Mouse (Mus musculus) layer of hippocampus, adult 6 months (tissue): ENCODE measurements around the gene Ift46. TPM values are rescaled to one million over a fixed set of nuclear protein-coding genes. Genes with fewer than 3 reads are reported as not detected.

Source experiments
- long read RNA-seq, 2 experiments: library from polyadenylated mRNA; unstranded; transcript quantifications; one replicate each; pipeline ENCODE4 v2.0.0; 2019 to 2020
- polyA plus RNA-seq: library from polyadenylated mRNA; unstranded; fragments of <200 nt; fragmentation: Nextera tagmentation; gene quantifications from 2 replicates; pipeline ENCODE4 v1.2.3, GENCODE M21; 2021

Ift46 gene
- 60.9 and 65.4 TPM in 2 replicates for polyA plus RNA-seq
- long read RNA-seq, experiment 1, full-length matches to known transcripts = 42 of 47 reads
- long read RNA-seq, experiment 1, partial matches to known transcripts = 4 of 47 reads
- long read RNA-seq, experiment 1, other reads (novel, unspliced or antisense) = 1 of 47 reads
- long read RNA-seq, experiment 2, full-length matches to known transcripts = 119 of 136 reads
- long read RNA-seq, experiment 2, partial matches to known transcripts = 5 of 136 reads
- long read RNA-seq, experiment 2, other reads (novel, unspliced or antisense) = 12 of 136 reads

DNA sequence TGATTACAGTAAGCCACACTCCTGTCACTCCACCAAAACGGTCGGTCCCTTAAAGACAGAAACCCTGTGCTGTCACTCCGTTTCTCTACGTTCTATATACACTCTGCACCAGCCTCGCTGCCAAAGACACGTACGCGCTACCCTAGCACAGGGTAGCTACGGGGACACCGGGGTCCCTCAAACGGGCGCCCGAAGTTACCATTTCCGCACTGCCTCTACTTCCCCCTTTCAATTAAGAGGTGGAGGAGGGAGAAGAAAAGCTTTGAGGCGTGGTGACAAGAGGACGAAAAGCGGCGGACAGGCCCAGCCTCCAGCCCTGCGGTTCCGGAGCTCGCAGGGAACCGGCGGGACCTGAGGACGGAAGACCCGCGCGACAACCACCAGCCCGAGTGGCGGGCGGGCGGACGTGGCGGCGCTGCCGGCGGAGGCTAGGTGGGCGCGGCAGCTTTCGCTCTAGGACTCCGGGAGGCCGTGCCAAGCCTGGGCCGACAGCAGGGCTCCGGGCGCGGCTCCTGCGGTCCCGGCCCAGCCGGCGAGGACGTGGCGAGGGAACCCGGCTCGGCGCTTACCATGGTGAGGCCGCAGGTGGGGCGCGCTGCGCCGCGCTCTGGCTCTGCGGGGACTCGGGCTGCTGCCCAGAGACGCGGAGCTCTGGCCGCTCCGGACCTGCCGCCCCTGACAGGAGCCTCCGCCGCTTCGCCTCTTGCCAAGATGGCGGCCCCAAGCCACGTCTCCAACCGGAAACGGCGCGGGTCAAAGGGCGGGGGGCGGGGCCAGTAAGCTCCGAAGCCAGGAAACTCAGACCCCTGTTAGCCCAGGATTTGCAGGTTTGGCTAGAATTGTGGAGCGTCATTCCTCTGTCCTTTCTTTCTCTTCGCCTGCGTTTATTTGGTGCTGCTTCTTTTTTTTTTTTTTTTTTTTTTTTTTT is at the start of gene Ift46, which contains the start of gene Arcn1:
Gene Ift46 (plus strand): TSS at position 808 of the 928 bp plus-strand sequence.
Gene Arcn1 (minus strand): TSS at position 745 of the 928 bp plus-strand sequence.

GRCm38 (mm10) chr9:44734524-44735494 is 32.9 kb upstream of the Ift46 start, which contains the start of gene Phldb1:
TSS of gene Phldb1 (minus strand) at chr9:44735198.

GRCm38 (mm10) chr9:44799102-44799957 is 31.6 kb downstream of the Ift46 start, which contains the start of gene Tmem25:
TSS of gene Tmem25 (minus strand) at chr9:44799307.

DNA sequence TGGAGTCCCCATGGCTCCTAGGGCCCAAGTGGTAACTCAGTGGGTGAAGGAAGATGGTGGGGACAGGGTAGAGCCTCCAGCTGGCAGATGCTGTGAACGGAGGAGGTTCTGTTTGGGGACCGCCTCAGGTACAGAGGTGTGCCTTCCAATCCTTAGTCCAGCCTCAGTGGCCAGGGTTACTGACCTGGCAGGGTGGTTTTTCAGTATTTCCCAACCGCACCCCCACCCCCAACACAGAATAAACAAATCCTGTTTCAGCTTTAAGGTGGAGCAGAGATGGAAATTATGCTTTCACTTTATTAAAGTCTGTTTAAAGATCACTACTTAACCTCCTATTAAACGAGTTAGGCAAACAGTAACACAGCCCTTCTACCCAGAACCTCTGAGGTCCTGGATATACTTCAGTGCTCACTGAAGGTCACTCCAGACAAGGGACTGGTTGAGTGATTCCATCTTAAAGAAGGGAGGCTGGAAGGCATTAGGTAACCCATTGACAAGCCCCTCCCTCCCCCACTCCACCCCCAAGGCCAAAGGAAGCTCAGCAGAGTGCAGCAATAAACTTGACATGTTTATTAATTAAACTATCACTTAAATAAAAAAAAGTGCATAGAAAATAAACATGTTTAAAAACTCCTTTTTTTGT is 35.2 kb downstream of the Ift46 start, which contains the start of gene Ttc36:
Gene Ttc36 (minus strand): TSS at position 265 of the 643 bp plus-strand sequence.

Other genes starting within 250 kb of the Ift46 start
- gene Cxcr5, start 206.0 kb upstream of the Ift46 start, polyA plus RNA-seq = not detected in 2 replicates
- 18.4 and 20.2 TPM in 2 replicates for gene Ddx6, start 163.0 kb upstream of the Ift46 start, polyA plus RNA-seq
- gene Treh, start 94.7 kb upstream of the Ift46 start, polyA plus RNA-seq = not detected in 2 replicates
- gene Phldb1, start 32.7 kb upstream of the Ift46 start, polyA plus RNA-seq = 9.2 and 10.1 TPM in 2 replicates
- gene Arcn1, start 63 bp upstream of the Ift46 start, polyA plus RNA-seq = 41.7 and 45.5 TPM in 2 replicates
- gene Tmem25, start 31.4 kb downstream of the Ift46 start, polyA plus RNA-seq = 50.8 and 62.4 TPM in 2 replicates
- not detected in 2 replicates for gene Ttc36, start 35.2 kb downstream of the Ift46 start, polyA plus RNA-seq
- gene Kmt2a, start 113.4 kb downstream of the Ift46 start, polyA plus RNA-seq = 4.4 and 4.8 TPM in 2 replicates
- 1,476 and 1,758 TPM in 2 replicates for gene Atp5l, start 152.8 kb downstream of the Ift46 start, polyA plus RNA-seq
- gene Ube4a, start 197.7 kb downstream of the Ift46 start, polyA plus RNA-seq = 42.6 and 43.5 TPM in 2 replicates
- gene Cd3g, start 212.5 kb downstream of the Ift46 start, polyA plus RNA-seq = 0.24 and 0.44 TPM in 2 replicates
- gene Cd3d, start 213.9 kb downstream of the Ift46 start, polyA plus RNA-seq = 0.24 and 0.25 TPM in 2 replicates
- gene Cd3e, start 241.7 kb downstream of the Ift46 start, polyA plus RNA-seq = 0.15 TPM in 1 of 2 replicates, not detected in the other